Mouse (Mus musculus) cerebellum, adult (tissue): ENCODE data around the gene Tead1.

Source experiments
- ATAC-seq: cut with Nextera tagmentation; 2 replicates; pipeline ENCODE4 v1.9.2; 2017; ENCODE audit warnings: mild to moderate bottlenecking, moderate library complexity, mixed read lengths; ENCODE audit not compliant: insufficient number of reproducible peaks, low FRiP score, low TSS enrichment

Gene Tead1

GRCm38 (mm10) chr7:112684626-112685561 is 5.8 kb downstream of the Tead1 start:
- no peak for ATAC-seq

- ATAC-seq: no peak
Observed at GRCm38 (mm10) chr7:112685993-112686392, 6.9 kb downstream of the Tead1 start.

- ATAC-seq: no peak
Observed at GRCm38 (mm10) chr7:112686586-112686985, 7.5 kb downstream of the Tead1 start.

GRCm38 (mm10) chr7:112688425-112689001 is 9.4 kb downstream of the Tead1 start:
- no peak for ATAC-seq

GRCm38 (mm10) chr7:112690836-112691781 is 12.0 kb downstream of the Tead1 start:
- no peak for ATAC-seq

- ATAC-seq: no peak
Observed at GRCm38 (mm10) chr7:112693566-112693965, 14.4 kb downstream of the Tead1 start.

- no peak for ATAC-seq
Observed at GRCm38 (mm10) chr7:112696777-112697161, 17.7 kb downstream of the Tead1 start.

GRCm38 (mm10) chr7:112697162-112697841 is 18.2 kb downstream of the Tead1 start:
- ATAC-seq: no peak

- ATAC-seq: no peak
Observed at GRCm38 (mm10) chr7:112700082-112700481, 21.0 kb downstream of the Tead1 start.

- no peak for ATAC-seq
Observed at GRCm38 (mm10) chr7:112703341-112703740, 24.2 kb downstream of the Tead1 start.

- no peak for ATAC-seq
Observed at GRCm38 (mm10) chr7:112705870-112706269, 26.8 kb downstream of the Tead1 start.

- ATAC-seq: no peak
Observed at GRCm38 (mm10) chr7:112706756-112707155, 27.6 kb downstream of the Tead1 start.

- ATAC-seq: no peak
Observed at GRCm38 (mm10) chr7:112710409-112711107, 31.4 kb downstream of the Tead1 start.

- ATAC-seq: no peak
Observed at GRCm38 (mm10) chr7:112711977-112712376, 32.9 kb downstream of the Tead1 start.

GRCm38 (mm10) chr7:112713509-112713908 is 34.4 kb downstream of the Tead1 start:
- ATAC-seq: 0 out of 2 replicates have a peak, but pooled peaks have one; percentile 34

- no peak for ATAC-seq
Observed at GRCm38 (mm10) chr7:112714783-112715182, 35.7 kb downstream of the Tead1 start.

- ATAC-seq: no peak
Observed at GRCm38 (mm10) chr7:112716701-112717100, 37.6 kb downstream of the Tead1 start.

- ATAC-seq: no peak
Observed at GRCm38 (mm10) chr7:112717676-112718075, 38.6 kb downstream of the Tead1 start.

- ATAC-seq: no peak
Observed at GRCm38 (mm10) chr7:112719394-112720142, 40.5 kb downstream of the Tead1 start.
